In the genomic region with DNA sequence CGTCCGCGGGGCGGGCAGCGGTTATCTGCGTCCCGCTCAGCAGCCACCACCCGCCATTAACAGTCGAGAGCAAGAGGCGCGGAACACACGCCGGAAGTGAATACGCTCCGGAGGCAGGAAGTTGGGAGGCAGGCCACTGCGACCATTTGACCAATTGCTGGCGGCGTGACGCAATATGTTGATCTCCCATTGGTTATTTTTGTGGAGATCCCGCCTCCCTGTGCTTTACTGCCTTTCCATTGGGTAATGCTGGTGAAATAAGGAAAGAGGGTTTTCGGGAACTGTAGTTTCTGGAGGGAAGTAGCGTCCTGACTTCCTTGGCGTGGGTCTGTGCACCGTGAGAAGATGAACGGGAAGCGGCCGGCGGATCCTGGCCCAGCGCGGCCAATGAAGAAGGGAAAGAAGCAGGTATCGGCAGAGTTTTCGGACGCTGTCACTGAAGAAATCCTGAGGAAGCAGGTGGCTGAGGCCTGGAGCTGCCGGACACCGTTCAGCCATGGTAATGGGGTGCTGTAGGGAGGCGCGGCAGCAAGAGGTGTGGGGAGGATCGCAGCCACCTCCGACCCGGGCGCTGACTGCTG, we compare ENCODE assay signal across 8 mouse cellular contexts. TPM values are rescaled to one million over a fixed set of nuclear protein-coding genes. Genes with fewer than 3 reads are reported as not detected.
DNase-seq lines count a peak whose midpoint lies in the region; ATAC-seq and TF ChIP-seq lines count a peak whose summit lies in the region.

A gene (minus strand): TSS at position 88 of the 581 bp plus-strand sequence.
A gene (plus strand): TSS at position 255 of the 581 bp plus-strand sequence.

- DNase-seq in gastrocnemius, adult 8-10 months (ENCODE audit: low spot score in 2 of 2): peak; percentile 90 to 91
- DNase-seq in hindlimb bud, embryonic 11.5 days (ENCODE audit: extremely low spot score, low read depth, low spot score): peak; percentile 98
- peak; percentile 92 to 95 for DNase-seq in left cerebral cortex, adult 8-10 months (ENCODE audit: low spot score in 2 of 2)
- DNase-seq in right cerebral cortex, postnatal 10 days (ENCODE audit: low spot score in 2 of 2): peak; percentile 97
- DNase-seq in urinary bladder, postnatal 25 days (ENCODE audit: low spot score): peak; percentile 81

- no peak for TF ChIP-seq CTCF in cortical plate, adult 2 months (IDR thresholded peaks at IDR 0.05; ENCODE audit: extremely low read depth, insufficient read depth, low read length)

- no peaks in the 10 kb centered on the region for H3K9me3 ChIP-seq in megakaryocyte, embryonic 14.5 days

- ATAC-seq in activated CD4-positive, CD25-positive, alpha-beta regulatory T cell, adult 4 months: peak; percentile 99

- no peaks in the 10 kb centered on the region for H3K27me3 ChIP-seq in megakaryocyte, embryonic 14.5 days (replicated peaks)

- peak; percentile 70 for TF ChIP-seq POLR2A in cortical plate, adult 2 months (IDR thresholded peaks at IDR 0.05; ENCODE audit: extremely low read depth, insufficient read depth, low read length)

- H3K4me3 ChIP-seq in cortical plate, adult 2 months (ENCODE audit: insufficient read depth, low read length): peak within 1 kb of the TSS; percentile 72
- H3K4me3 ChIP-seq in megakaryocyte, embryonic 14.5 days (replicated peaks): peak within 1 kb of the TSS; percentile 96

- H3K27ac ChIP-seq in cortical plate, adult 2 months (ENCODE audit: insufficient read depth, low read length): no peak within 1 kb of the TSS; the same call in 1 of the 2 replicates

- H3K4me1 ChIP-seq in cortical plate, adult 2 months (ENCODE audit: control insufficient read depth, insufficient read depth, low read length): peaks cover 4% of the 10 kb centered on the region
- peaks cover 46% of the 10 kb centered on the region for H3K4me1 ChIP-seq in megakaryocyte, embryonic 14.5 days

- peaks cover 28% of the 10 kb centered on the region for H3K36me3 ChIP-seq in megakaryocyte, embryonic 14.5 days (replicated peaks; ENCODE audit: low read length)

RNA-seq across cellular contexts. Expression of the first gene that starts in this region (rescaled TPM):
- polyA plus RNA-seq in activated CD4-positive, CD25-positive, alpha-beta regulatory T cell, adult 4 months (2017; shearing (Covaris generic)): 100 to 1,000 TPM in 1 of 2 experiments, 10 to 100 TPM in 1; 93.4 to 113 TPM
- polyA plus RNA-seq in cortical plate, adult 2 months (2012; rRNA removed): 31.1 and 32.1 TPM in 2 replicates
- total RNA-seq in gastrocnemius, adult 8-10 months (2022): 10 to 100 TPM in 2 of 4 experiments, 1 to 10 TPM in 2; 7.7 to 11.0 (median 9.8) TPM
- total RNA-seq in left cerebral cortex, adult 8-10 months (2022): 10 to 100 TPM; 42.5 to 50.6 (median 47.7) TPM
- 185 and 240 TPM in 2 replicates for polyA plus RNA-seq in megakaryocyte, embryonic 14.5 days (2012; ENCODE audit: insufficient read depth, low replicate concordance)

RNA-seq across cellular contexts. Expression of the second gene that starts in this region (rescaled TPM):
- polyA plus RNA-seq in activated CD4-positive, CD25-positive, alpha-beta regulatory T cell, adult 4 months (2017; shearing (Covaris generic)): 10 to 100 TPM; 16.5 to 16.6 TPM
- 61.4 and 65.9 TPM in 2 replicates for polyA plus RNA-seq in cortical plate, adult 2 months (2012; rRNA removed)
- 10 to 100 TPM; 23.9 to 30.7 (median 27.2) TPM for total RNA-seq in gastrocnemius, adult 8-10 months (2022)
- total RNA-seq in left cerebral cortex, adult 8-10 months (2022): 100 to 1,000 TPM in 1 of 4 experiments, 10 to 100 TPM in 3; 97.3 to 111 (median 99.2) TPM
- 2.8 TPM in 1 of 2 replicates, not detected in the other for polyA plus RNA-seq in megakaryocyte, embryonic 14.5 days (2012; ENCODE audit: insufficient read depth, low replicate concordance)
